Mouse (Mus musculus) kidney, postnatal 0 days (tissue): ENCODE measurements at regions not wholly inside any gene's neighbourhood (a gene's known extent, or its start where the extent isn't known, plus 50 kb on each side); places are given as distances from the start of the nearest gene placed in this dataset.
A peak's percentile ranks its signal among the peaks of the same experiment; 100 is the strongest.

ENCODE experiments used
- ATAC-seq: fragments of 200-750 bp; cut with Nextera tagmentation; replicated peaks from 2 replicates; pipeline ENCODE4 v1.8.0; 2017; ENCODE audit warnings: low read depth, moderate number of reproducible peaks, moderate TSS enrichment, moderate library complexity; ENCODE audit not compliant: low FRiP score
- DNase-seq: peaks from one replicate; pipeline ENCODE4 v3.0.0-alpha.2; 2016; ENCODE audit warnings: low spot score
- H3K27ac ChIP-seq: fragments of 300-500 bp; sonication (generic); 2 replicates; pipeline ENCODE4 v1.5.1; 2014; ENCODE audit warnings: mild to moderate bottlenecking
- H3K27me3 ChIP-seq: fragments of 300-500 bp; sonication (generic); 2 replicates; pipeline ENCODE4 v1.6.1; 2014; ENCODE audit warnings: low read length, mixed read lengths; ENCODE audit not compliant: insufficient read depth
- H3K36me3 ChIP-seq: fragments of 300-500 bp; sonication (generic); 2 replicates; pipeline ENCODE4 v1.6.1; 2014; ENCODE audit warnings: low read length, mixed read lengths; ENCODE audit not compliant: insufficient read depth
- H3K4me1 ChIP-seq: fragments of 300-500 bp; sonication (generic); replicated peaks from 2 replicates; pipeline ENCODE4 v1.6.1; 2014; ENCODE audit warnings: antibody characterized with exemption, low read length, mixed read lengths; ENCODE audit not compliant: insufficient read depth
- H3K4me2 ChIP-seq: fragments of 300-500 bp; sonication (generic); 2 replicates; pipeline ENCODE4 v1.6.1; 2014; ENCODE audit warnings: mild to moderate bottlenecking, low read length, moderate library complexity, mixed read lengths
- H3K4me3 ChIP-seq: fragments of 300-500 bp; sonication (generic); replicated peaks from 2 replicates; pipeline ENCODE4 v1.5.1; 2014; ENCODE audit warnings: low read depth, low read length
- H3K9ac ChIP-seq: fragments of 300-500 bp; sonication (generic); 2 replicates; pipeline ENCODE4 v1.6.1; 2014; ENCODE audit warnings: low read depth, low read length
- H3K9me3 ChIP-seq: fragments of 300-500 bp; sonication (generic); replicated peaks from 2 replicates; pipeline ENCODE4 v1.6.1; 2016; ENCODE audit warnings: low read length, inconsistent platforms, mixed read lengths
- CTCF ChIP-seq: IDR thresholded peaks from 2 replicates; pipeline ENCODE4 v1.5.1; 2016; ENCODE audit warnings: antibody characterized with exemption, low read depth, mild to moderate bottlenecking, moderate library complexity
- WGBS: fragments of 180-500 bp; shearing (Covaris S2); extraction: QIAGEN DNeasy Blood & Tissue Kit; methylation state at CpG from one replicate; pipeline ENCODE4 v1.1.7; 2014; 5-methylcytosine and 5-hydroxymethylcytosine counted together

DNA sequence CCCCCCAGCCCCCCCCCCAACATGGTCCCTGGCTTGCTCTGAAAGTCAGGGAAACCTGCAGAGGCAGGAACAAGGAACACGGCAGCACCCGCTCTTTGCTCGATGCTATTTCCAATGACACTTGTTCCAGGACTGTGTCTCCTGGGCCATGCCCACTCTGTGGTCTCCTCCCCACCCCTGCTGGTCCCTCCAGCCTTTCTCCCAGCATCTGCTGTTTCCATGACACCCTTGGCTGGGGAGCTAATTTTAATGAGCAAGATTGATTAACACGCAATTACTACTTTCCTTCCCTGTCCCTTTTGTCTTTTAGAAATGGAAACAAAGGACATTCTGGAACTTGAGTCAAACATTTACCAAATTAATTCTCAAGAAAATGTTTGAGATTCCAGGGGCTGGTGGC is 83.6 kb upstream of the Igsf21 start:
- Histone ChIP-seq H3K9me3 (no peaks in the 10 kb centered on the region), H3K9ac (no peak overlapping the region), H3K4me1 (no peaks in the 10 kb centered on the region), H3K4me2 (no peak overlapping the region), H3K36me3 (no peaks in the 10 kb centered on the region), H3K4me3 (no peak overlapping the region), H3K27me3 (no peaks in the 10 kb centered on the region), H3K27ac (no peak overlapping the region)
- ATAC-seq (no peak), DNase-seq (no peak)
- TF ChIP-seq CTCF, result no peak
- 86% methylated on average over 4 of the region's 4 CpGs for WGBS

DNA sequence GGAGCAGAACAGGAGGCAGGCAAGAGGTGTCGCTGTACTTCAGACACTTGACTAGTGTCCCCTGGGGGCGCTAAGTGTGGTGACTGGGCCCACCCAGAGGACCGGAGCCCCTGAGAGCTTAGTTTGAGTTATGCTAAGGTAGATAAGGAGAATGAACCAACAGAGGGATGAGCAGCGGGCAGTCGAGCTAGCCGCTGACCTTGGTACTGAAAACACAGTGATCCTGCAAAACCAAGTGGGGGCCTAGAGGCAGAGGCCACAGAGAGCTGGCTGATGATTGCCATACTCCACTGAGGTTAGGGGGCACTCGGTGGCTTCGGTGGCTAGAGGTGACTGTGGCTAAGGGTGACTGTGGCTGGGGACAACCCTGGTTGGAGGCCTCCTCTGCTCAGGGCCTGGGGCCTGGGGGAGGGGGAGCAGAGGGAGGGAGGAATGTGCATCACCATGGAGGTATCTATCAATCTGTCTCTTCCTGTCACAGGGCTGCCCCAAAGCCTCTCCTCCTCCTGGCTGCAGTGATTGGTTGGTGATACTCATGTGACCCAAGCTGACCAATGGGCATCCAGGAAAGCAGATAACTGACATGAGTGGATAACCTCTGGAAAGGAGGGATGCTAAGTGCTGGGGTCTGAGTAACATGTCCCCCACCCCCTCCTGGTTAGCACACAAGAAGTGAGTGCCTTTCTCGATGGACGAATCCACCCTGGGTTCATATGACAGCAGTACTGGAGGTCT is 80.3 kb upstream of the Igsf21 start:
- ATAC-seq (no peak), DNase-seq (peak; percentile 58)
- Histone ChIP-seq H3K27ac (no peak overlapping the region), H3K4me3 (no peak overlapping the region), H3K9me3 (no peaks in the 10 kb centered on the region), H3K9ac (no peak overlapping the region), H3K4me2 (no peak overlapping the region), H3K27me3 (no peaks in the 10 kb centered on the region), H3K36me3 (no peaks in the 10 kb centered on the region), H3K4me1 (no peaks in the 10 kb centered on the region)
- no peak for TF ChIP-seq CTCF
- 37% methylated on average over 10 of the region's 10 CpGs for WGBS

- no peak for TF ChIP-seq CTCF
- ATAC-seq (no peak), DNase-seq (no peak)
- no peak overlapping the region for H3K9ac ChIP-seq
- no peaks in the 10 kb centered on the region for H3K9me3 ChIP-seq
- no peak overlapping the region for H3K4me3 ChIP-seq
- no peaks in the 10 kb centered on the region for H3K4me1 ChIP-seq
- no peaks in the 10 kb centered on the region for H3K27me3 ChIP-seq
- WGBS, result 87% methylated on average over 7 of the region's 7 CpGs
- H3K36me3 ChIP-seq, result no peaks in the 10 kb centered on the region
- no peak overlapping the region for H3K27ac ChIP-seq
- H3K4me2 ChIP-seq, result no peak overlapping the region
Observed at GRCm38 (mm10) chr4:140325677-140326052, 79.1 kb upstream of the Igsf21 start.

GRCm38 (mm10) chr4:140324971-140325676 is 78.5 kb upstream of the Igsf21 start:
- no peak for ATAC-seq
- no peaks in the 10 kb centered on the region for H3K4me1 ChIP-seq
- no peak overlapping the region for H3K4me2 ChIP-seq
- no peaks in the 10 kb centered on the region for H3K27me3 ChIP-seq
- H3K9me3 ChIP-seq, result no peaks in the 10 kb centered on the region
- H3K27ac ChIP-seq, result no peak overlapping the region
- H3K9ac ChIP-seq, result no peak overlapping the region
- no peak for TF ChIP-seq CTCF
- DNase-seq, result no peak
- H3K4me3 ChIP-seq, result no peak overlapping the region
- 87% methylated on average over 8 of the region's 8 CpGs for WGBS
- no peaks in the 10 kb centered on the region for H3K36me3 ChIP-seq

DNA sequence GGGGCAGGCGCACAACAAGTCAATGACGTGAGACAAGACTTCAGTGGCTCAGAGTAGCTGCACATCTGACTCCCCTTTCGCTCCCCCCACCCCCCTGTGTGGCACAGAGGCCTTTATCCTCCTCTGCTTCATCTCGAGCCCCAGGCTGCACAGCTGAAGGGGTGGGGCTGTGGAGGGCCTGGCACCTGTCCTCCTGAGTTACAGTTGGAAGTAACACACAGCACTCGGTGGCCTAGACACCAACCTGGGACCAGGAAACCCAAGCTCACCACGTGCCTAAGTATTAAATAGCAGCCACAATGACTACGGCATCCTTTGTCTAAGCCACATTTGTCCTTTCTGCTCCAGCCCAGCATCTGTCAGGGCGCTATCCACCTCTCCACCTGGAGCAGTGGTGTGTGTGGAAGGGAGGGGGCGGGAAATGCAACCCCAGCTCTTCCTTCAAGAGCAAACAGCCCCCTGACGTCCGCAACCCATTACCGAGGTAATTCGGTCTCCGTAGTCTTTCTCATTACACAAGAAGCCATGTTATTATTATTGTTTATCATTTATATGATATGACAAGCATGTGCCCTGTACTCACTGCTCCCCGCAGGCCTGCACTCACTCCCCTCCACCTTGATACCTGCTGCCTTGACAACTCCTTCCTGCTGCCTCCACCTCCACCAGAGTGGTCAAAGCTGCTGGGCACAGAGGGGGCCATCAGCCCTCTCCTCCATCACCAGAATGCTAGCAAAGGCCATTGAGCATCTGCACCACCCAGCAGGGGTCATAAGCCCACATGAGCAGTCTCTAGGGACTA is 73.7 kb upstream of the Igsf21 start:
- H3K9ac ChIP-seq, result no peak overlapping the region
- ATAC-seq, result no peak
- WGBS, result 56% methylated on average over 15 of the region's 15 CpGs
- H3K4me1 ChIP-seq, result no peaks in the 10 kb centered on the region
- no peak overlapping the region for H3K4me3 ChIP-seq
- no peak for DNase-seq
- H3K9me3 ChIP-seq, result no peaks in the 10 kb centered on the region
- H3K27me3 ChIP-seq, result no peaks in the 10 kb centered on the region
- H3K36me3 ChIP-seq, result no peaks in the 10 kb centered on the region
- no peak overlapping the region for H3K4me2 ChIP-seq
- no peak for TF ChIP-seq CTCF
- H3K27ac ChIP-seq, result no peak overlapping the region

DNA sequence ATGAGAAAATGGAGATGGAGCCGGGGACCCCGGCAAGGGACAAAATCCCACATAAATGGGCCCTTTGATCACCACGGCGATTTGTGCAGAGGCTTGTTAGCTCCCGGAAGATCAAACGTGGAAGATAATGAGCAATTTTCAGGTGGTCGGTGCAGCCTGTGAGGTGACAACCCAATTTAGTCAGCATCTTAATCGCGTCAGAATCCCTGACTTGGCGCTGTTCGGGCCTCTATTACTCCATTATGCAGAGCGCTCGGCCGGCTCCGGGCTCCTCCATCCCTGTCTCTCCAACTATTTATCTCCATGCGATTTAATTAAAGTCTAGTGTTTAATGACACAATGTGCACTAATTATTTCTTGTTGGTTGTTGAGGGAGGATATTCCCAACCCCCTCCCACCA is 66.1 kb upstream of the Igsf21 start:
- DNase-seq (no peak), ATAC-seq (no peak)
- H3K4me2 ChIP-seq, result no peak overlapping the region
- H3K9me3 ChIP-seq, result no peaks in the 10 kb centered on the region
- no peaks in the 10 kb centered on the region for H3K36me3 ChIP-seq
- 65% methylated on average over 16 of the region's 16 CpGs for WGBS
- no peak overlapping the region for H3K27ac ChIP-seq
- H3K4me1 ChIP-seq, result no peaks in the 10 kb centered on the region
- H3K27me3 ChIP-seq, result no peaks in the 10 kb centered on the region
- TF ChIP-seq CTCF, result no peak
- H3K9ac ChIP-seq, result no peak overlapping the region
- H3K4me3 ChIP-seq, result no peak overlapping the region
